Mouse (Mus musculus) limb, embryonic 12.5 days (tissue): ENCODE data around the gene Wnt6. TPM values are rescaled to one million over a fixed set of nuclear protein-coding genes. Genes with fewer than 3 reads are reported as not detected.

Experiments used
- ATAC-seq: fragments of 200-750 bp; cut with Nextera tagmentation; 2 replicates; pipeline ENCODE4 v1.8.0; 2017; ENCODE audit warnings: low read depth, moderate TSS enrichment; ENCODE audit not compliant: insufficient number of reproducible peaks, insufficient read depth, low FRiP score, low TSS enrichment
- H3K27ac ChIP-seq: fragments of 300-500 bp; sonication (generic); 2 replicates; pipeline ENCODE4 v1.5.1; 2016; ENCODE audit warnings: mild to moderate bottlenecking, moderate library complexity
- H3K27me3 ChIP-seq: fragments of 300-500 bp; sonication (generic); 2 replicates; pipeline ENCODE4 v1.6.1; 2016; ENCODE audit warnings: mild to moderate bottlenecking, moderate library complexity
- H3K36me3 ChIP-seq: fragments of 300-500 bp; sonication (generic); 2 replicates; pipeline ENCODE4 v1.6.1; 2016; ENCODE audit warnings: mild to moderate bottlenecking, moderate library complexity
- H3K4me1 ChIP-seq: fragments of 300-500 bp; sonication (generic); replicated peaks from 2 replicates; pipeline ENCODE4 v1.6.1; 2016
- H3K4me2 ChIP-seq: fragments of 300-500 bp; sonication (generic); 2 replicates; pipeline ENCODE4 v1.6.1; 2016; ENCODE audit warnings: mild to moderate bottlenecking, moderate library complexity
- H3K4me3 ChIP-seq: fragments of 300-500 bp; sonication (generic); replicated peaks from 2 replicates; pipeline ENCODE4 v1.5.1; 2016; ENCODE audit warnings: mild to moderate bottlenecking
- H3K9ac ChIP-seq: fragments of 300-500 bp; sonication (generic); replicated peaks from 2 replicates; pipeline ENCODE4 v1.6.1; 2016; ENCODE audit warnings: mild to moderate bottlenecking, moderate library complexity
- H3K9me3 ChIP-seq: fragments of 300-500 bp; sonication (generic); 2 replicates; pipeline ENCODE4 v1.6.1; 2016; ENCODE audit warnings: mild to moderate bottlenecking, moderate library complexity
- WGBS: fragments of 180-500 bp; shearing (Covaris S2); methylation state at CpG from one replicate; pipeline ENCODE4 v1.1.7; 2016; 5-methylcytosine and 5-hydroxymethylcytosine counted together
- polyA plus RNA-seq: library from polyadenylated mRNA; unstranded; fragments of >200 nt; fragmentation: Nextera tagmentation; extraction: Ambion mirVana; gene quantifications from 2 replicates; pipeline ENCODE4 v1.2.1, GENCODE M21; 2016

Wnt6 gene
- polyA plus RNA-seq, 1 experiment from 2014 or later = 38.7 TPM

DNA sequence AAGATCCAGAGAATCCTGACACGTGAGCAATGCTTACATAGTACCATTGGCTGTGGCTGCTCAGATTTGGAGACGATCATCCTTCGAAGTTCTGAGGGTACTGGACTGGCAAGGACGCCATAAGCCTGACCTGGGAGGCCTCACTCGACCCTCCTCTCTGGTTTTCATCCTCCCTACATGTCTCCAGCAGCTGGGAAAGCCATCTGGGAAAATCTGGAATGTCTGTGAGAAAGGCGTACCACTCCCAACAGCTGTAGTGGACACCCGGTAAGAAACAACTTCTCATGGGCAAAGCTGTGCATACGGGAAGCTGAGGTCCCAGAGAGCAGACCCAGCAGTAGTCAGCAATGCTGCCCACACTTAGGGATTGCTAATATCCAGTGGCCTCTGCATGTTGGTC is 19.5 kb upstream of the Wnt6 start:
- Histone ChIP-seq H3K27ac (no peak overlapping the region), H3K4me1 (peaks cover 15% of the 10 kb centered on the region; the same call in 1 of the 2 replicates), H3K4me2 (no peak overlapping the region), H3K9ac (no peak overlapping the region), H3K4me3 (no peak overlapping the region), H3K9me3 (no peaks in the 10 kb centered on the region), H3K36me3 (no peaks in the 10 kb centered on the region), H3K27me3 (peaks cover 23% of the 10 kb centered on the region)
- no peak for ATAC-seq
- 87% methylated on average over 8 of the region's 8 CpGs for WGBS

DNA sequence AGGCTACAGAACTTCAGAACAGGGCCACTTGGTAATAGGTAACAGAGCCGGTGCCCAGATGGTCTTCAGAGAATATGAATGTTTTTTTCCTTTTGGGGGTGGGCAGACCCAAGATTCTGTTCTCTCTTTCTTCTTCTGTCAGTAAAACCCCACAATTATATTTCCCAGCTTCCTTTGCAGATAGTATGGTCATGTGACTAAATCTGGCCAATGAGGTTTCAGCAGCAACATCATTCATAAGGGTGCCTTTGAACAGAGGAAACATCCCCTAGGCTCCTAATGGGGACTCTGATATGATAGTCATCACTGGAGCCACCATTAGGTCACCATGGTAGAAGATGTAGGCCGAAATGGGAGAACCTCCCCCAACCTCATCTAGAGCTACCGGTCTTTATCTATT is 18.9 kb upstream of the Wnt6 start:
- ATAC-seq = no peak
- Histone ChIP-seq H3K36me3 (no peaks in the 10 kb centered on the region), H3K4me3 (no peak overlapping the region), H3K27me3 (peaks cover 19% of the 10 kb centered on the region), H3K4me2 (no peak overlapping the region), H3K27ac (no peak overlapping the region), H3K9me3 (no peaks in the 10 kb centered on the region), H3K4me1 (peaks cover 15% of the 10 kb centered on the region; the same call in 1 of the 2 replicates), H3K9ac (no peak overlapping the region)
- WGBS = 94% methylated on average over 3 of the region's 3 CpGs

DNA sequence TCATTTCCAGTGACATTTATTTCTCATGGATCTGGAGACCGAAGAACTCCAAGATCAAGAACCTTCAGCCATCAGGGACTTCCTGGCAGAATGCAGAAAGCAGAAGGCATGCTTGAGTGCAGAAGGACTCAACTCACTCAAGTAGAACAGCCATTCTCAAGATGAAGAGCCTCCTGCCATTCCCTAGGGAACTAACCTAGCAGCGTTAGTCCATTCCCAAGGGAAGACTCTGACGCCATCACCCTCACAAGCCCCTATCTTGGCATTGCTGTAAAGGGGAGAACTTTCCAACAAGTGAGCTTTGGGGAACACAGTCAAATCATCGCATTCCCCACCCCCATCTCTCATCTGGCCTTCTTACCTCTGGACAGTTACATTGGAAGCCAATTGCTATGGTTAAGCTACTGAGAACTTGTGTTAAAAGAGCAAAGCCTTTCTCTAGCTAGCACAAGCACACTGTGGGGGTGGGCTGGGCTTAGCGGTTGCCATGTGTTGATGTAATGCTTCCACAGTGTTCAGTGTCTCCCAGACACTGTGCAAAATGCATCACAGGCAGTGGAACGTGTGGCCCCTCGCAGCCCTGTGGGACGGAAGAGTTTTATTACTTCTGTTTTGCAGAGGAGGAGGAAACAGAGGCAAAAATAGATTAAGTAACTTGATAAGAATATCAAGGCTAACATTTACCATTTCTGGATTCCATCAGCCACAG is 18.3 kb upstream of the Wnt6 start:
- WGBS = 76% methylated on average over 8 of the region's 8 CpGs
- H3K4me2 ChIP-seq = no peak overlapping the region
- H3K9ac ChIP-seq = no peak overlapping the region
- H3K36me3 ChIP-seq = no peaks in the 10 kb centered on the region
- no peaks in the 10 kb centered on the region for H3K9me3 ChIP-seq
- H3K4me3 ChIP-seq = no peak overlapping the region
- ATAC-seq = no peak
- H3K4me1 ChIP-seq = peaks cover 11% of the 10 kb centered on the region; the same call in 1 of the 2 replicates
- no peak overlapping the region for H3K27ac ChIP-seq
- H3K27me3 ChIP-seq = peaks cover 14% of the 10 kb centered on the region

DNA sequence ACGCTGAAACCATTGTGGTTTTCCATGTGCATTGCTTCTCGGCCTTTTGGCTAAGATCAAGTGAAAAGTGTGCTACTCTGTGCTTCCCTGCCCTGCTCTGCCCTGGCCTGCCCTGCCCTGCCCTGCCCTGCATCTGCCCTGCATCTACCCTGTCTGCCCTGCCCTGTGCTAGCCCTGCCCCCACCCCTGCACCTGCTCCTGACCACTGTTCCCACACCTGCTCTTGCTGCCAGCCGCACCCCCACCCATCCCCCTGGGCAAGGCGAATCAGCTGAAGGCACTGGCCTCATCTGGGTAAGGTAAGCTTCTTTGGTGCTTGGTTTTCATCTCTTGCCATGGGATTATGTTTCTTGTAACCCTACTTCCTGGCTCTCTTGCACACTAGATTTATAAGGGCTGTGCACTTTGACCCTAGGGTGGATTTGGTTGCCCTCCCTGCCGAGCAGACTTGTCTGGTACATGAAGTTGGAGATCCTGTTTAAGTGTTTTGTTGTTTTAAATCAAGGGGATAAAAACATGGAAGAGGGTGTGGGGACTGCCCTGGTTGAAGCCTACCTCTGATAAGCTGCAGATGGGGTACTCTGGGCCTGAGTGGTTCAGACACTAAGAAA is 17.4 kb upstream of the Wnt6 start:
- no peak overlapping the region for H3K4me3 ChIP-seq
- 49% methylated on average over 5 of the region's 5 CpGs for WGBS
- ATAC-seq = 0 out of 2 replicates have a peak, but pooled peaks have one; percentile 52
- 0 out of 2 replicates have a peak, but pooled peaks cover 7% of the 10 kb centered on the region for H3K4me1 ChIP-seq
- no peak overlapping the region for H3K9ac ChIP-seq
- H3K27ac ChIP-seq = no peak overlapping the region
- H3K9me3 ChIP-seq = no peaks in the 10 kb centered on the region
- no peaks in the 10 kb centered on the region for H3K36me3 ChIP-seq
- peaks cover 6% of the 10 kb centered on the region; the same call in 1 of the 2 replicates for H3K27me3 ChIP-seq
- no peak overlapping the region for H3K4me2 ChIP-seq

DNA sequence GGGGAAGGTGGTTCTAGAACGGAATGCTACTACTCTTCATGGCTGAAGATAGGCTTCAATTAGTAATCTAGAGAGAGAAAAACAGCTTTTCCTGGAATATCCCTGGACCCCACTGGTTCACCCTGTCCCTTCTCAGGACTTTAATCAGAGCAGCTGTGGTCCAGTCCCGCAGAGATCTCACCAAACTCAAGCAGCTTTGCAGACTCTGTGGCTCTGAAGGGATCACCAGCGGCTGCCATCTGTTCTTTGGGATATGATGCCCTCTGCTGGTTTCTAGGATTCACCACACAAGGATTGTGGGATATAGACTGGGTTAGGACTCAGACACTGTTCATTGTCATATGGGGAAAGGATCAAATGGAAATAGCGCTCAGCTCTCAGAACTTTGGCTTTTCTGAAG is 11.9 kb upstream of the Wnt6 start:
- WGBS = 27% methylated on average over 4 of the region's 4 CpGs
- Histone ChIP-seq H3K27ac (no peak overlapping the region), H3K9me3 (no peaks in the 10 kb centered on the region), H3K4me2 (no peak overlapping the region), H3K9ac (no peak overlapping the region), H3K27me3 (peaks cover 24% of the 10 kb centered on the region), H3K4me3 (no peak overlapping the region), H3K4me1 (no peaks in the 10 kb centered on the region), H3K36me3 (no peaks in the 10 kb centered on the region)
- no peak for ATAC-seq

DNA sequence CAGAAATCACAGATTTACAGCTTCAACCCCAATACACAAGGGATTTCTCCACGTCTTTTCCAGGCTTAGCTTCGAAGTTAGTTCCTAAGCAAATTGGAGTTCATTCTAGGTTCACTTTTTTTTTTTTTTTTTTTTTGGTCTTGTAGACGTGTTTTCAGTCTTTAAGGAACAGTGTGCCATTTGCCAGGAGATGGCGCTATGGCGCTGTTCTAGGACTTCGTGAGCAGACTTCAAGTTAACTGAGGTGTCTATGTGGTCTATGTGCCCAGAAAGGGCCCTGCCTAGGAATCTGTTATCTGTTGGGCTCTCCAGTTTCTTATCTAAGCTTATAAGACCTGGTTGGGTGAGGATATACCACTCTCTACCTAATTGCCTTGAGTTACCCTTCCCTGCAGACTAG is 8.6 kb upstream of the Wnt6 start:
- 2% methylated on average over 6 of the region's 6 CpGs for WGBS
- no peaks in the 10 kb centered on the region for H3K36me3 ChIP-seq
- no peak overlapping the region for H3K4me2 ChIP-seq
- H3K4me1 ChIP-seq = no peaks in the 10 kb centered on the region
- H3K4me3 ChIP-seq = no peak overlapping the region
- H3K9ac ChIP-seq = no peak overlapping the region
- no peak overlapping the region for H3K27ac ChIP-seq
- no peak for ATAC-seq
- H3K9me3 ChIP-seq = no peaks in the 10 kb centered on the region
- H3K27me3 ChIP-seq = peaks cover 45% of the 10 kb centered on the region

DNA sequence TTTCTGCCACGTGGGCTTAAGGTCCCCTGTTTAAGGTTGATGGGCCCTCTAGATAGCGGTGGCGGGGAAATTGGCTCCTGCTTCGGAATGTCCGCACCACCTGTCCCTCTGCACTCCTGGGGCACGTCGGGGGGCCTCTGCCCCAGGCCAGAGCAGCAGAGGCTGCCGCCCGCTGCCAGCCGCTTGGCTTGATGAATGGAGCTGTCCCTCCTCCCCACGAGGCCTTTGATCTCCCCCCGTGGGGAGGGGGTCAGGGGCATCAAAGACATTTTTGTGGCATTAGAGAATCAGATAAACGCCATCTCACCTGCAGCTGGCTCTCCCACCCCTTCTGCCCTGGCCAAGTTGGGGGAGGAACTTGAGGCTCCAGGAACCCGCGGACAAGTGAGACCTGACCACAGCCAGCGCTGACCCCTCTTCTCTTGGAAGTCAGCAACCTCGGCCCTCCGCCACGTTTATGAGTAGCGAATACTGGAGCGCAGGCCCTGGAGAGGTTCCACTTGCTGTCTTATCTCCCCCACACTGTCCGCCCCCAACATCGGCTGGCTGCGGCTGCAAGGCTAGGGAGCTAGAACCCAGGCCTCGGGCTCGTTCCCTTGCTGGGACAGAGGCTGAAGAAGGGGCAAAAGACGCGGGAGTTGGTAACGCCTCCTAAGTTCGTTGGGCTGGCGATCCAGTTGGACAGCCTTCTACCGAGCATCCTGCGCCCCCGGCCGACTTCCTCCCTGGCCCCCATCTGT is 795 bp upstream of the Wnt6 start:
- peak overlapping the region; percentile 58; the same call in 1 of the 2 replicates for H3K9ac ChIP-seq
- ATAC-seq = no peak
- WGBS = 2% methylated on average over 35 of the region's 35 CpGs
- peaks cover 24% of the 10 kb centered on the region for H3K4me1 ChIP-seq
- peak overlapping the region; percentile 56 for H3K4me3 ChIP-seq
- no peaks in the 10 kb centered on the region for H3K36me3 ChIP-seq
- H3K4me2 ChIP-seq = peak overlapping the region; percentile 98
- no peaks in the 10 kb centered on the region for H3K9me3 ChIP-seq
- 0 out of 2 replicates have a peak overlapping the region, but pooled peaks have one; percentile 29 for H3K27ac ChIP-seq
- peaks cover 95% of the 10 kb centered on the region for H3K27me3 ChIP-seq

DNA sequence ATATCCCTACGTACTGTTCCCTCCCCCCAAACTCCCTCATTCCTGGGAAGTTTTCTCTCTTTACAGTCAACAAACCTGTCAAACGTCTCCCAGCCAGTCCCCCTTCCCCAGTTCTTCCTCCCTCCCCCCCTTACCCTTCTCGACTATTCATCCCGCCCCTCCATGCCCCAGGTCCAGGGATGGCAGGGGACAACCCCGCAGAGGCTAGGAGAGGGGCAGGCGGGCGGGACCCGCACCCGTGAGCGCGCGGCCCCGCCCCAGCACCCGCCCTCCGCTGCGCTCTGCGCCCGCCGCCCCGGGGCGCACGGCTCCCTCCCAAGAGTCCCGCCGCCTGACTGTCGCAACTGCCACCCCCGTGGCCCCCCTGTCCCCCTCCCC is 236 bp upstream of the Wnt6 start:
- Histone ChIP-seq H3K27ac (no peak overlapping the region), H3K9me3 (no peaks in the 10 kb centered on the region), H3K27me3 (peaks cover 100% of the 10 kb centered on the region), H3K9ac (peak overlapping the region; percentile 58), H3K4me3 (peak overlapping the region; percentile 56), H3K36me3 (no peaks in the 10 kb centered on the region), H3K4me2 (peak overlapping the region; percentile 98), H3K4me1 (peaks cover 25% of the 10 kb centered on the region)
- ATAC-seq = no peak
- under 1% methylated on average over 25 of the region's 26 CpGs for WGBS

DNA sequence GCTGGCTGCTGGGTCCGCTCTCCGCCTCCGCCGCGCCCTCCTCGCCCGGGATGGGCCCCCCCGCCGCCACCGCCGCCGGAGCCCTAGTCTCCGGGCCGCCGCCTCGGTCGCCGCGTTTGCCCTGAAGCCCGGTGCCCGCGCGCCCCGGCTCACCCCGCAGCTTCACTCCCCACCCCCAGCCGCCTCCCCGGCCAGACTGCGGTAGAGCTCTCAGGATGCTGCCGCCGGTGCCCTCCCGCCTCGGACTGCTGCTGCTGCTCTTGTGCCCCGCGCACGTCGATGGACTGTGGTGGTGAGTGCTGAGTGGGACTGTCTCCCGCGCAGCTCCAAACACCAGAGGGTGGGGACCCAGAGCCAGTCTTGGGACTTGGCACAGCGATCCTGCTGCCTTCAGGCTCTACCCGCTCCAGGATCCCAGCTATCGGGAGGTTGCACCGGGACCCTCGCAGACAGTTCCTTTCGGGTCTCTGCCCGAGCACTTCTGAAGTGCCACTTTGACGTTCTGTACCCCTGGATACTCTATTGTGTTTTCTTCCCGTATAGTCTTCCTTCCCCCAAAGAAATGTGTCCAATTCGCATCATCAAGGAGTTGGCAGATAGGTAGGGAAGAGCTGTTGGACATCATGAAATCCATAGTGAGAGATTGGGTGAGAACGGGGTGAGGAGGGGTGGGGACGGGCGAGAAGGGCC is 384 bp downstream of the Wnt6 start:
- peaks cover 100% of the 10 kb centered on the region for H3K27me3 ChIP-seq
- peak overlapping the region; percentile 56 for H3K4me3 ChIP-seq
- no peaks in the 10 kb centered on the region for H3K9me3 ChIP-seq
- ATAC-seq = no peak
- H3K4me1 ChIP-seq = peaks cover 29% of the 10 kb centered on the region
- 1% methylated on average over 51 of the region's 51 CpGs for WGBS
- peak overlapping the region; percentile 58 for H3K9ac ChIP-seq
- H3K27ac ChIP-seq = 0 out of 2 replicates have a peak overlapping the region, but pooled peaks have one; percentile 50
- H3K36me3 ChIP-seq = no peaks in the 10 kb centered on the region
- peak overlapping the region; percentile 98 for H3K4me2 ChIP-seq

DNA sequence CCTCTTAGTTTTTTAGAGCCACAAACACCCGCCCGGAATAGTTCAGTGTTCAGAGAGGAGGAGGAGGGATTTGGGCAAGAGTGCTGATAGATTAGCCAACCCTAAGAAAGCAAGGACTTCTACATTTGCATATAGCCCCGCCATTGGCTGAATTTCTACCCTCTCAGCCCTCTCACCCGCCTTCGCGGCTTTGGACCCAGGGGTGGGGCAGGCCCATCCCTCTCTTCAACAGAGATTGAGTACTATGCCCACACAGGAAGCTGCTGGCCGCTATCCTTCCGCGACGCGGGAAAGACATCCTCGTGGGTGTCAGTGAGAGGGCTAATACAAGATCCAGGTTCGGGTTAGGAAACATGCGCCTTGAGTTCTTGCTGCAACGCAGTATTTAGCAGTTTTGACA is 1.4 kb downstream of the Wnt6 start:
- ATAC-seq = peak; percentile 70
- Histone ChIP-seq H3K4me1 (peaks cover 29% of the 10 kb centered on the region), H3K36me3 (no peaks in the 10 kb centered on the region), H3K27ac (no peak overlapping the region), H3K4me2 (peak overlapping the region; percentile 98), H3K27me3 (peaks cover 100% of the 10 kb centered on the region), H3K4me3 (peak overlapping the region; percentile 56), H3K9ac (no peak overlapping the region), H3K9me3 (no peaks in the 10 kb centered on the region)
- WGBS = under 1% methylated on average over 15 of the region's 15 CpGs

DNA sequence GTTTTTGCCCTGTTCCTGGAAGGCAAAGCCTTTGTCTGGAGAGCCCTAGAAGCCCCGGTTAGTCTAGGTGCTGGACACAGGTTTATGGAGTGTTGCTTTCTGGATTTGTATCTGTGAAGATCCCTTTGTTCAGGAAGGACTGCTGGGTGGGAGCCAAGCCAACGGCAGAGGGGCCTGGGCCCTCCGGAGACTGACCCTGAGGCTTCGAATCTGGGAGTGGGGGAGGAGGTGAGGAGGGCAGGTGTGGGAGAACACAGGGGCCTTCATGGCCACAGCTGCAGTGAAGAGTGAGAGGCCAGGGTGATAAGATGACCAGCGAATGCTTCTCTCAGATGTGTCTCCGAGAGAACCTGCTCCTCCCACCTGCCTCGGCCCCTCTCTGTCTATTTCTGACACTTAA is 2.4 kb downstream of the Wnt6 start:
- H3K27me3 ChIP-seq = peaks cover 99% of the 10 kb centered on the region
- no peak overlapping the region for H3K27ac ChIP-seq
- H3K9ac ChIP-seq = no peak overlapping the region
- peak overlapping the region; percentile 98 for H3K4me2 ChIP-seq
- H3K4me3 ChIP-seq = peak overlapping the region; percentile 16; the same call in 1 of the 2 replicates
- peaks cover 29% of the 10 kb centered on the region for H3K4me1 ChIP-seq
- no peak for ATAC-seq
- H3K9me3 ChIP-seq = no peaks in the 10 kb centered on the region
- no peaks in the 10 kb centered on the region for H3K36me3 ChIP-seq
- WGBS = 17% methylated on average over 7 of the region's 7 CpGs
